Mouse (Mus musculus): ENCODE measurements around the gene Zfp445. TPM values are rescaled to one million over a fixed set of nuclear protein-coding genes. Genes with fewer than 3 reads are reported as not detected.

Gene Zfp445
- polyA plus RNA-seq, 1 experiment from 2014 or later: 16.8 TPM

DNA sequence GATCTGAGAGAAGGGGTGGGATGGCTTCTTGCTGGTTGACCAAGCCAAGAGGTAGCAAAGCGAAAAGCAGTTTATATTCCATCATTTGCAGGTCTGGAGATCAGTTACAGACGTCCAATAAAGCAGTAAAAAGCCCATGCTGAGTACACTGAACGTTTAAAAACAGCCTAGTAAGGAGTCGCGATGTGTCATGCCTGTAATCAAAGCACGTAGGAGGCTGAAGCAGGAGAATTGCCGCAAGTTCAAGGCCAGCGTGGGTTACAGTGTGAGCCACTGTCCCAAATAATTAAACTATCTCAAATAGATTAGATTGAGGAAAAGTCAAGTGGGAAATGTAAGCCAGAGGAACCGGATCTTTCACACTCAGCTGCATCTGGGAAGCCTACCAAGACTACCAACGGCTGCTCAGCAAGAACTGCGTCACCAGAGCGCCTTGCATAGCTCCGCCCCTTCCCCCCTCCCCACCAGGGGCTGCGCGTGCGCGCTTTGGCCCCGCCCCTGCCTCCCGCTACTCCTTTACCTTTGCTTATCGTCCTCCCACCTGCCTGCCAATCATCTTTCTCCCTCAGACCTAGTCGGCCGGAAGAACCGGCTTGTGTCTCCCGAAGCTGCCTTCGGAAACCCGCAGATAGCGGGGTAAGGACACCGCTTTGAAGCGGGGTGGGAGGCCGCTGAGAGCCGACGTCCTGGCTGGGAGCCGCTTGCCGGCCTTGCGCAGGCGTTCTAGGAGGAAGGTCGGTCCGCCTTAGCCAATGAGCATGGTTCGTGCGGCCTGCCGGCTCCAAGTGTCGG lies 60.6 kb downstream of the Zfp445 start, which contains the start of gene Tcaim:
TSS of gene Tcaim (plus strand) at position 487 of the 792 bp plus-strand sequence.
- Histone ChIP-seq H3K9ac (peak within 1 kb of the TSS; percentile 65), H3K4me2 (peak within 1 kb of the TSS; percentile 88), H3K4me1 (replicated peaks) (peaks cover 5% of the 10 kb centered on the region), H3K27me3 (no peaks in the 10 kb centered on the region), H3K27ac (replicated peaks) (peak within 1 kb of the TSS; percentile 70), H3K4me3 (replicated peaks) (peak within 1 kb of the TSS; percentile 66), H3K36me3 (replicated peaks) (no peaks in the 10 kb centered on the region), H3K9me3 (replicated peaks) (no peaks in the 10 kb centered on the region)
- ATAC-seq (ENCODE audit: insufficient read depth): peak; percentile 93
- WGBS (ENCODE audit: insufficient replicate concordance): 8% methylated on average over 42 of the region's 42 CpGs

Other genes with a start within 250 kb of the Zfp445 start
- gene Topaz1, start 118.7 kb downstream of the Zfp445 start, polyA plus RNA-seq (2015; fragmentation: Nextera tagmentation; extraction: Ambion mirVana): 0.05 TPM in 1 of 2 replicates, not detected in the other
- 1.9 and 2.3 TPM in 2 replicates for gene Tcaim, start 60.5 kb downstream of the Zfp445 start, polyA plus RNA-seq (2015; fragmentation: Nextera tagmentation; extraction: Ambion mirVana)
- gene Gm35549, start 22.0 kb downstream of the Zfp445 start, polyA plus RNA-seq (2015; fragmentation: Nextera tagmentation; extraction: Ambion mirVana): not detected in 2 replicates
- gene Zkscan7, start 19.7 kb upstream of the Zfp445 start, polyA plus RNA-seq (2015; fragmentation: Nextera tagmentation; extraction: Ambion mirVana): 0.68 and 0.90 TPM in 2 replicates
- gene Zfp105, start 57.1 kb upstream of the Zfp445 start, polyA plus RNA-seq (2015; fragmentation: Nextera tagmentation; extraction: Ambion mirVana): 1.5 and 1.8 TPM in 2 replicates
- gene 1110059G10Rik, start 85.0 kb upstream of the Zfp445 start, polyA plus RNA-seq (2015; fragmentation: Nextera tagmentation; extraction: Ambion mirVana): 10.8 and 12.8 TPM in 2 replicates
- gene Kif15, start 85.0 kb upstream of the Zfp445 start, polyA plus RNA-seq (2015; fragmentation: Nextera tagmentation; extraction: Ambion mirVana): 30.0 and 30.8 TPM in 2 replicates
- gene Tmem42, start 155.3 kb upstream of the Zfp445 start, polyA plus RNA-seq (2015; fragmentation: Nextera tagmentation; extraction: Ambion mirVana): 6.0 TPM in 2 replicates
- 0.12 and 0.21 TPM in 2 replicates for gene Tgm4, start 168.7 kb upstream of the Zfp445 start, polyA plus RNA-seq (2015; fragmentation: Nextera tagmentation; extraction: Ambion mirVana)
- gene Zdhhc3, start 247.2 kb upstream of the Zfp445 start, polyA plus RNA-seq (2015; fragmentation: Nextera tagmentation; extraction: Ambion mirVana): 30.7 and 31.7 TPM in 2 replicates
- gene Exosc7, start 247.2 kb upstream of the Zfp445 start, polyA plus RNA-seq (2015; fragmentation: Nextera tagmentation; extraction: Ambion mirVana): 70.3 and 73.1 TPM in 2 replicates